Mouse (Mus musculus) kidney, adult 2 months (tissue): ENCODE results near the gene Gm8439. TPM values are rescaled to one million over a fixed set of nuclear protein-coding genes. Genes with fewer than 3 reads are reported as not detected.

Experiments used
- DNase-seq: peaks from one replicate; pipeline ENCODE4 v3.0.0; 2021
- H3K27ac ChIP-seq: fragments of 200-500 bp; 2 replicates; pipeline ENCODE4 v1.5.1; 2012; ENCODE audit warnings: low read depth, low read length, control low read depth, inconsistent platforms; ENCODE audit not compliant: insufficient read depth
- H3K27me3 ChIP-seq: fragments of 200-500 bp; replicated peaks from 2 replicates; pipeline ENCODE4 v1.6.1; 2012; ENCODE audit warnings: mild to moderate bottlenecking, moderate library complexity, low read length, inconsistent platforms; ENCODE audit not compliant: control insufficient read depth, insufficient read depth
- H3K36me3 ChIP-seq: fragments of 200-500 bp; 2 replicates; pipeline ENCODE4 v1.6.1; 2012; ENCODE audit warnings: mild to moderate bottlenecking, moderate library complexity, low read length, inconsistent platforms; ENCODE audit not compliant: control insufficient read depth, insufficient read depth
- H3K4me1 ChIP-seq: fragments of 200-500 bp; 2 replicates; pipeline ENCODE4 v1.6.1; 2011; ENCODE audit warnings: low read length; ENCODE audit not compliant: control insufficient read depth, insufficient read depth
- H3K4me3 ChIP-seq: fragments of 200-500 bp; 2 replicates; pipeline ENCODE4 v1.5.1; 2011; ENCODE audit warnings: mild to moderate bottlenecking, low read depth, low read length, control low read depth; ENCODE audit not compliant: insufficient read depth
- CTCF ChIP-seq: fragments of 200-500 bp; conservative IDR thresholded peaks from 2 replicates; pipeline ENCODE4 v1.5.1; 2011; ENCODE audit warnings: low read depth, mild to moderate bottlenecking, control low read depth, low read length, moderate library complexity, mixed read lengths; ENCODE audit not compliant: insufficient read depth, insufficient read length
- POLR2A ChIP-seq: fragments of 200-500 bp; IDR thresholded peaks from one replicate; pipeline ENCODE4 v1.6.1; 2011; ENCODE audit warnings: low read depth, low read length, control low read depth
- WGBS: fragments of 180-500 bp; shearing (Covaris S2); methylation state at CpG from one replicate; pipeline ENCODE4 v1.1.7; 2018; 5-methylcytosine and 5-hydroxymethylcytosine counted together
- polyA plus RNA-seq: library from polyadenylated mRNA; depleted of rRNA; stranded (reverse); fragments of >200 nt; gene quantifications from 2 replicates; pipeline ENCODE4 v1.2.3, GENCODE M21; 2012

Gene Gm8439
- polyA plus RNA-seq, 1 experiment: not detected

- DNase-seq: no peak
- no peaks in the 10 kb centered on the region for H3K36me3 ChIP-seq
- no peaks in the 10 kb centered on the region for H3K27me3 ChIP-seq
- under 1% methylated on average over 27 of the region's 27 CpGs for WGBS
- no peak for TF ChIP-seq POLR2A
- no peak for TF ChIP-seq CTCF
- peaks cover 21% of the 10 kb centered on the region; the same call in 1 of the 2 replicates for H3K4me1 ChIP-seq
- peak overlapping the region; percentile 89 for H3K27ac ChIP-seq
- peak overlapping the region; percentile 87 for H3K4me3 ChIP-seq
Measured at GRCm38 (mm10) chr4:120570438-120571069, 18.0 kb upstream of the Gm8439 start.

GRCm38 (mm10) chr4:120571070-120571464 lies 17.5 kb upstream of the Gm8439 start:
- Histone ChIP-seq H3K4me3 (no peak overlapping the region), H3K4me1 (peaks cover 21% of the 10 kb centered on the region; the same call in 1 of the 2 replicates), H3K27me3 (no peaks in the 10 kb centered on the region), H3K27ac (no peak overlapping the region), H3K36me3 (no peaks in the 10 kb centered on the region)
- TF ChIP-seq POLR2A (no peak), CTCF (no peak)
- 59% methylated on average over 3 of the region's 3 CpGs for WGBS
- peak; percentile 43 for DNase-seq

- peaks cover 21% of the 10 kb centered on the region; the same call in 1 of the 2 replicates for H3K4me1 ChIP-seq
- WGBS: 14% methylated on average over 3 of the region's 3 CpGs
- no peak overlapping the region for H3K4me3 ChIP-seq
- no peaks in the 10 kb centered on the region for H3K27me3 ChIP-seq
- TF ChIP-seq CTCF: no peak
- TF ChIP-seq POLR2A: no peak
- DNase-seq: no peak
- no peaks in the 10 kb centered on the region for H3K36me3 ChIP-seq
- H3K27ac ChIP-seq: no peak overlapping the region
Measured at GRCm38 (mm10) chr4:120571691-120572090, 16.9 kb upstream of the Gm8439 start.

- H3K36me3 ChIP-seq: no peaks in the 10 kb centered on the region
- DNase-seq: no peak
- H3K4me3 ChIP-seq: no peak overlapping the region
- H3K4me1 ChIP-seq: no peaks in the 10 kb centered on the region
- H3K27ac ChIP-seq: no peak overlapping the region
- TF ChIP-seq CTCF (no peak), POLR2A (no peak)
- 89% methylated on average over 5 of the region's 5 CpGs for WGBS
- no peaks in the 10 kb centered on the region for H3K27me3 ChIP-seq
Measured at GRCm38 (mm10) chr4:120580894-120581293, 7.7 kb upstream of the Gm8439 start.

GRCm38 (mm10) chr4:120581711-120582110 lies 6.8 kb upstream of the Gm8439 start:
- 69% methylated on average over 9 of the region's 9 CpGs for WGBS
- no peak overlapping the region for H3K27ac ChIP-seq
- DNase-seq: no peak
- H3K4me3 ChIP-seq: no peak overlapping the region
- H3K4me1 ChIP-seq: no peaks in the 10 kb centered on the region
- TF ChIP-seq POLR2A (no peak), CTCF (no peak)
- H3K36me3 ChIP-seq: no peaks in the 10 kb centered on the region
- H3K27me3 ChIP-seq: no peaks in the 10 kb centered on the region

DNA sequence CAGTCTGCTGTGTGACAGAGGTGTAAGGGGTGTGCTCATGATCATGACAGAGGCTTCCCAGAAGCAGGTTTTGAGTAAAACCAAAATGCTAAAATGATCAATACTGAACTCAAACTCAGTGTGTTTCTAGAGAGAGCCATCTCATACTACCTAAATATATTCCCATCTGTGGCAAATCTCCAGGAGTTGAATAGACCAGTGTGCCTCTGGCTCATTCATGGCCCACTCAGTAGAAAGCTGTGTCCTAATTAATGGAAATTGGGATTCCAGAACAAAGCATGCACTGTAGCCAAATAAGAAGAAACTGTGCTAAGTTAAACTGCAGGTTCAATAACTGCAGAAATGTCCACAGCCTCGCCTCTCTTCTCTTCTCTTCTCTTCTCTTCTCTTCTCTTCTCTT lies 1.6 kb upstream of the Gm8439 start:
- H3K4me3 ChIP-seq: no peak overlapping the region
- no peaks in the 10 kb centered on the region for H3K36me3 ChIP-seq
- TF ChIP-seq CTCF (no peak), POLR2A (no peak)
- H3K27me3 ChIP-seq: no peaks in the 10 kb centered on the region
- 87% methylated on average over 1 of the region's 1 CpGs for WGBS
- peaks cover 4% of the 10 kb centered on the region; the same call in 1 of the 2 replicates for H3K4me1 ChIP-seq
- H3K27ac ChIP-seq: no peak overlapping the region
- no peak for DNase-seq

DNA sequence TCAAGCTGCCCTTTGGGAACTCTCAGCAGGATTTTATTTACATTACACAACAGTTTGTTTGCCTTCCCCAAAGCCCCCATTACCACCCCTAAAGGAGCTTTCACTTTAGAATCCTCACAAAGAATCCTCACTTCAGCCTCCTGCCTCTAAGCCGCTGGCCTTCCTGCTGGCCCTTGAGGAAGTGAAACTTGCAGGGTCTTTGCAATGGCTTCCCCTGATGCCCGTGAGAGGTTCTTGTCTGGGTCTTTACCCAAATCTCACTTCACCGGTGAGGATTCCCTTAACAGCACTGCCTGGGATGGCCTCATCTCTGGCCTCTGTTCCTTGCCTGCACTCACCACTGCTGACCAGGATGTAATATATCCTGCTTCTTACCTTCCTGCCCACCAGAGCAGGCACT lies 525 bp downstream of the Gm8439 start:
- TF ChIP-seq POLR2A (no peak), CTCF (no peak)
- Histone ChIP-seq H3K4me3 (no peak overlapping the region), H3K27ac (0 out of 2 replicates have a peak overlapping the region, but pooled peaks have one; percentile 9), H3K4me1 (peaks cover 4% of the 10 kb centered on the region; the same call in 1 of the 2 replicates), H3K36me3 (no peaks in the 10 kb centered on the region), H3K27me3 (no peaks in the 10 kb centered on the region)
- DNase-seq: no peak
- 48% methylated on average over 3 of the region's 3 CpGs for WGBS
